Mouse (Mus musculus) midbrain, embryonic 10.5 days (tissue): ENCODE data around the gene Gm5168. TPM values are rescaled to one million over a fixed set of nuclear protein-coding genes. Genes with fewer than 3 reads are reported as not detected.
"Not testable (repeated sequence)": the region's sequence is repeated elsewhere in the genome, so short reads cannot be mapped to it uniquely, and the experiment has no call there.

Experiments used
- DNase-seq: peaks from one replicate; pipeline ENCODE4 v3.0.0-alpha.2; 2017; ENCODE audit warnings: low spot score
- H3K27ac ChIP-seq: fragments of 300-500 bp; sonication (generic); replicated peaks from 2 replicates; pipeline ENCODE4 v1.5.1; 2016; ENCODE audit warnings: mild to moderate bottlenecking
- H3K27me3 ChIP-seq: fragments of 300-500 bp; sonication (generic); 2 replicates; pipeline ENCODE4 v1.6.1; 2016; ENCODE audit warnings: low read depth, mild to moderate bottlenecking; ENCODE audit not compliant: poor library complexity, severe bottlenecking
- H3K36me3 ChIP-seq: fragments of 300-500 bp; sonication (generic); 2 replicates; pipeline ENCODE4 v1.6.1; 2016; ENCODE audit warnings: mild to moderate bottlenecking, moderate library complexity
- H3K4me1 ChIP-seq: fragments of 300-500 bp; sonication (generic); 2 replicates; pipeline ENCODE4 v1.6.1; 2016
- H3K4me3 ChIP-seq: fragments of 300-500 bp; sonication (generic); 2 replicates; pipeline ENCODE4 v1.5.1; 2016; ENCODE audit warnings: mild to moderate bottlenecking, moderate library complexity
- H3K9me3 ChIP-seq: fragments of 300-500 bp; sonication (generic); replicated peaks from 2 replicates; pipeline ENCODE4 v1.6.1; 2016; ENCODE audit warnings: mild to moderate bottlenecking
- WGBS: fragments of 180-500 bp; shearing (Covaris S2); methylation state at CpG from one replicate; pipeline ENCODE4 v1.1.7; 2016; 5-methylcytosine and 5-hydroxymethylcytosine counted together
- polyA plus RNA-seq: library from polyadenylated mRNA; unstranded; fragments of >200 nt; fragmentation: Nextera tagmentation; extraction: Ambion mirVana; gene quantifications from 2 replicates; pipeline ENCODE4 v1.2.1, GENCODE M21; 2016

The Gm5168 gene
- not detected in 2 replicates for polyA plus RNA-seq

- H3K4me3 ChIP-seq, H3K27me3 ChIP-seq, H3K9me3 ChIP-seq, H3K27ac ChIP-seq, H3K4me1 ChIP-seq, H3K36me3 ChIP-seq, DNase-seq: not testable (repeated sequence)
- WGBS = no CpG with 5 or more reads among the region's 3 CpGs
Observed at GRCm38 (mm10) chrX:26050941-26051340, at the start of gene Gm5168. Gm5168 (minus strand) TSS chrX:26051041.

Other genes starting within 250 kb of the Gm5168 start
- not detected in 2 replicates for gene Gm2012, start 180.3 kb upstream of the Gm5168 start, polyA plus RNA-seq